Mouse (Mus musculus): ENCODE measurements around the gene Acsbg2. TPM values are rescaled to one million over a fixed set of nuclear protein-coding genes. Genes with fewer than 3 reads are reported as not detected.

Acsbg2 gene
- total RNA-seq, 2 experiments from 2014 or later, result not detected

DNA sequence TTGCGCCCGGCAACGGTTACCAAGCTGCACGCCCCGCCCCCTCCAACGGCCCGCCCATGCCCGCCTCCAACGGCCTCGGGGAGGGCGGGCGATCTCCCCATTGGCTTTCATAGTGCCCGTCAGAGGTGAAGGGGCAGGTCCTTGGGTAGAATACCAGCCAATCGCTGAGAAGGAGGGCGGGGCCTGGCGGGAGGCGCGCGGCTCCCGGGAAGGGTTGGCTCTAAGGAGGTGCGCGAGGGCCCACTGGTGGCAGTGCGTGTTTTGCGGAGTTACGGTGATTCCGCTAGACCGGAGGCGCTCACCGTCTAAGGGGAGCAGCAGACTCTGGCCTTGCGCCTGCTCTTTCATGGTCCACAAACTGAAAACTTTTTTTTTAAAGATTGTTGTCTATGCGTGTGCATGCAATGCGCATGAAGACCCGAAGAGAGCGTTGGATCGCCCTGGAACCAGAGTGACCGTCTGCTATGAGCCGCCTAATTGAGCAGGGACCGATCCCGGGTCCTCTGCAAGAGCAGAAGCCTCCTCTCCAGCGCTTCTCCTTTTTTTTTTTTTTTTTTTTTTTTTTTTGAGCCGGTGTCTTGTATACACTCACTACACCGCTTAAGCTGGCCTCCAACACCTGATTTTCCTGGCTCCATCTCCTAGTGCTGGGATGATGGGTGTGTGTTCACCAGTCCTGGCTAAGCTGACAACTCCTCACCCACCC is 43.0 kb downstream of the Acsbg2 start:
- intact Hi-C loops (cut with DNase I), result no loop called here
- peak; percentile 95 to 97 for DNase-seq (ENCODE audit: low spot score in 2 of 2)

DNA sequence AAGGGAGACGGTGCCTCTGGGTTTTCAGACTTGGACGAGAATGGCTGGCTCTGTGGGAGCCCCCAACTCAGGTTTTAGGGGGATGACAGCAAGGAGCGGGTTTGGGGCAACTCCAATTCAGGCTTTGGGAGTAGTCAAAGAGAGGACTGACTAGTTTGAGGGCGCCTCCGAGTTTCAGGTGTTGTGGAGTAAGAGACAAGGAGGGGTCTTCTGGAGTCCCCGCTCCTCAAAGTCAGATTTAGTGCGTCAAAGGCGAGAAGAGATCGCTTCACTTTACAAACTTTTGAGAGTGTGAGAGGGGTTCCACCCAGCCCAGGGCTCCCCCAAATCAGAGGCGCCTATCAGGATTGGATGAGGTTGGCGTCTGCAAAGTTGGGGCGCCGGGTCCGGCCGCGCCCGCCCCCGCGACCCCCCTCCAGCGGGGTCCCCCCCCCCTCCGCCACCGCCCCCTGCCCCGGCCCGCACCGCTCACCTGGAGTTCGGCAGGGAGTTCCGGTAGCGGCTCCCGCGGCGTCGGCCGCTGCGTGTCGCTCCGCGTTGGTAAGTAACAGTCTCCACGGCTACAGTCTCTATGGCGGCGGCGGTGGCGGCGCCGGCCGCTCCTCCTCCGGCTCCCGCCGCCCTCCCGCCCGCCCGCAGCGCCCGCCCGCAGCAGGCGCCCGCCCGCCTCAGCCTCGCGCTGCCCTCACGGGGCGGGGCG is 43.7 kb downstream of the Acsbg2 start, which contains the start of gene Rfx2:
Gene Rfx2 (minus strand): TSS at position 603 of the 700 bp plus-strand sequence.
- DNase-seq (ENCODE audit: low spot score in 2 of 2), result no peak
- intact Hi-C loops (cut with DNase I), result no loop called here

DNA sequence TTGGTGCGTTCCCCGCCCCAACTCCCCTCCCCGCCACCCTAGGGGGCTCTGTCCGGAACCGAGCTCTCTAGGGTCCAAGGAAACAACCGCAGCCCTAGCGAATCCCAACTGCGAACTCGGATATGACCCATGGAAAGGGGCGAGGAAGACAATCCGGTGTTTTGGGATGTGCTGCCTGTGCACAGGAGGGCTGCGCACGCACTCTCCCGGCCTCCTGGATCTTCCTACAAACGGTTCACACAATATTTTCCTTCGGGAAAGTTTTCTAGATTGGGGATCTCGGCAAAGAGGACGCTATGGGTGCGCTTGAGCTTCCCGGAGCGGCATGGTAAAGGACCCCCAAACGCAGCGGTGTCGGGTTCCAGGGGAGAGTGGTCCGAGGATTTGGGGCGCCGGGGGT is 44.5 kb downstream of the Acsbg2 start:
- DNase-seq (ENCODE audit: low spot score in 2 of 2), result no peak
- intact Hi-C loops (cut with DNase I), result no loop called here

DNA sequence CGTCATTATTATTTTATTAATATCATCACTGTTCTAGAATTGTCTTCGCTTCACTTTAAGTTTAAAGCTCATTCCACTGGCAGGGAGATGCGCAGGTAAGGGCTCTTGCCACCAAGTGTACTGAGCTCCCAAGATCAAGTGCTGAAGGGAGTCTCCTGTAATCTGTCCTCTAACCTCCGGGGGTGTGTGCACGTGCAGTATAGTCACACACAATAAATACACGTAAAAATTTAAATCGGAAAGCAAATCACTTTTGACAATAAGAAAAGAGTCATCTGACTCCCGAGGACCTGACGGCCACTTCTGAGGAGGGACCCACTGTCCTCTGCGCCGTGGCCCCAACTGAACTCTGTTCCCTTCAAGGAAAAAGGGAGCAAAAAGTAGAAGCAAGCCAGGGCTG is 45.1 kb downstream of the Acsbg2 start:
- DNase-seq (ENCODE audit: low spot score in 2 of 2), result no peak

DNA sequence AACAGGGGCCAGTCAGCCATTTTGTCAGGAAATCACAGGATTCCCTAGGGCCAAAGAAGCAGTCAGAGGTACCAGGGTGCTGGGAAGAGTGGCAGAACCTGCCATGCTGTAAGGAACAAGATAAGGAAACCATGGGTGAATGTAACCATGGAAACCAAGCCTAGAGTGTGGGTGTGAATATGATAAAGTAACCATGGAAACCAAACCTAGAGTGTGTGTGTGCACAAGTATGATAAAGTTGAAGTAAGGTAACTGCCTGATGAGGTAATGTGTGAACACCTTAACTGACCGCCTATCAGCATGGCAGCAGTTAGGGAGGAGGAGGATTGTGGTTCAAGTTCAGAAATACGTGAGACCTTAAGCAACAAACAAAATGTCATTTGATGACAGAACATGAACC is 47.5 kb downstream of the Acsbg2 start:
- DNase-seq (ENCODE audit: low spot score in 2 of 2), result no peak
- intact Hi-C loops (cut with DNase I), result no loop called here

More for the DNA sequence above, 45.1 kb downstream of the Acsbg2 start:
- intact Hi-C loops (cut with DNase I), result no loop called here

DNA sequence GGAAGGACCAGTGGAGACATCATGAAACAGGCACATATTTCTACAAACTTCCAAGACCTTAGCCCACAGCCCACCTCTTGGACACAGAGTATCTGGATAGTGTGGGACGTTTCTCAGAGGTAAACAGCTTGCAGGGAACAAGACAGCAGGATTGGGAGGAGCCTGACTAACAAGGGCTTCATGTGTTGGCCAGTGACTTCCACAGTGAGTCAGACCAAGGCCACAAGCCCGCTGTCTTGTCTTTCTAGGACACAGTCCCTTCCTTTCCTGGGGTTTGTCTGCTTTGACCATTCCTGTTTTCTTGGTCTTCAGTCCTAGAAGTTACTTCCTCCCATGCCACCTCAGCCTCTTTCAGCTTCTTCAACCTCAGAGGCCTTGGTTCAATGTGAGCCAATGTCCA is 50.9 kb downstream of the Acsbg2 start:
- DNase-seq (ENCODE audit: low spot score in 2 of 2), result no peak
- intact Hi-C loops (cut with DNase I), result no loop called here

DNA sequence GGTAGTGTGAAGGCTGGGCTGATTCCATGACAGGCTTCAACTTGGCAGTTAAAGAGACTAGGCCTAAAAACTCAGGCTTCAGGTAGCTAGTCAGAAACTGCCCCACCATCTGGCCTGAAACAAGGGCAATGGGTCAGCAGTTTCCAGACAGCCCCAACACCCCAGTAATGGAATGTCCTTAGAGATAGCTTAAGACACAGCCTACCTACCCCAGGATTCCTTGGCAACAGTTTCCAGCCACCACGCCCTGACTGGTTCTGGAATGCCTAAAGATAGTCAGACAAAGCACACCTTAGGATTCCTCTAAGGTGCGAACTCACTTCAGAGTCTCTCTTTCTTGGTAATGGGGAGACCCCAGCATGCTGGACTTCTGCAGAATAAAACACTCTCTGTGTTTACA is 51.9 kb downstream of the Acsbg2 start:
- DNase-seq (ENCODE audit: low spot score in 2 of 2), result no peak
- intact Hi-C loops (cut with DNase I), result no loop called here

DNA sequence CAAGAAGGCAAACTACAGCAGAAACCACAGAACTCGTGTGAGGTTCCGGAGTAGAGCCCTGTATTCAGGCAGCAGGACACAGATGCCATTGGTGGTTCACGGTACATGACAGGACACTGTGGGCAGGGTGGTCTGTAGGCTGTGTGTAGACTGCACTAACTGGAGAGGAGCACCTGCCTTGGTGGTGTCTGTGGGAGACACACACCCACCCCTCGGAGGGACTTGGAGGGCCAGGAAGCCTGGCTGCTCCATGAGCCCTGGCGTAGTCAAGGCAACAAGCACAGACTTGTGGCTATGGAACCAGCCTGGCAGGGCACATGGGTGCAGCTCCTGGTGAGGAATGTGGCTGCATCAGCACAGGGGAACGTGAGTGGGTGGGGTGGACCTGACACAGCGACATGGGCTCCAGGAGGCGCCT is 54.5 kb downstream of the Acsbg2 start:
- DNase-seq (ENCODE audit: low spot score in 2 of 2), result peak; percentile 29 to 33
- intact Hi-C loops (cut with DNase I), result no loop called here

DNA sequence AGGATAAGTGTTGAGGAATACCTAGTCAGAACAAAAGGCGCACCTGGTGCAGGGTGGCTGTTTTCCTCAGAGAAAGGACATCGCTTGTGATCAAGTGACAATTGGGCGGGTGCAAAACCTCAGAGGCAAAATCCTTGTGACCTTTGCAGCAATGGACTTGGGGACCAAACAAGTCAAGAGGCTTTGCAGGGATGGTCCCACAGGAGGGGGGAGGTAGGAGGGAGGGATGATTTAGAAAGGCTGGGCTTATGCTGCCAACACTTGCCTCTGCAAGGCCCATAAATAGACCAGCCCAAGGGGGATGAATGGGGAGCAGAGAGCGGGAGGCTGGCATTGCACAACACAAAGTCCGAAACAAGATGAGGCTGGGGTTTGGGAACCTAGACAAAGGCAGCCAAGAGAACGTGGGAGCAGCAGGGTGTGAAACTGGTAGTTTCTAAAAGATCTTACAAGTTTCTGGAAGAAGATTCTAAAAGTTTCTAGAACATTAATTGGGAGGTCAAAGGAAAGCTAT is 55.2 kb downstream of the Acsbg2 start:
- no peak for DNase-seq (ENCODE audit: low spot score in 2 of 2)
- intact Hi-C loops (cut with DNase I), result no loop called here

DNA sequence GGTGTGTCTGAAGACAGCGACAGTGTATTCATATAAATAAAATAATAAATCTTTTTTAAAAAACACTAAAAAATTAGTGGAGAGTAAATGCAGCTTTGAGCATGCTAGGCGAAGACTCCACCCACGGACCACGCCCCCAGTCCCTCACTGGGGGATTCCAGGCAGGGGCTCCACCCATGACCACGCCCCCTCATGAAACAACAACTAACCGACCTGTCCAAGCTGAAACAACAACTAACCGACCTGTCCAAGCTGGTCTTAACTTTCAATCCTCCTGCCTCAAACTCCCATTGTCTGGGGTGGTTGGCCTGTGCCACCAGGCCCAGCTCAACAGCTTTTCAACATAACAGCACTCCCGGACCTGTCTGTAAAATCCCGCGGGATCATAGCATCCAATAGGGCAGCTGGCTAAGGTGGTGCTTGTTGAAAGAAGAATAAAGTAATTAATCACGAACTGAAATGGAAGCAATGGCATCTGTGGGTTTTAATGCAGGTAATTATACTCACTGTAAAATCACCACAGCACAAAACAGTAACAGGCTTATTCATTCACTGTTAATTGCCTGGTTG is 56.1 kb downstream of the Acsbg2 start:
- intact Hi-C loops (cut with DNase I), result no loop called here
- no peak for DNase-seq (ENCODE audit: low spot score in 2 of 2)

DNA sequence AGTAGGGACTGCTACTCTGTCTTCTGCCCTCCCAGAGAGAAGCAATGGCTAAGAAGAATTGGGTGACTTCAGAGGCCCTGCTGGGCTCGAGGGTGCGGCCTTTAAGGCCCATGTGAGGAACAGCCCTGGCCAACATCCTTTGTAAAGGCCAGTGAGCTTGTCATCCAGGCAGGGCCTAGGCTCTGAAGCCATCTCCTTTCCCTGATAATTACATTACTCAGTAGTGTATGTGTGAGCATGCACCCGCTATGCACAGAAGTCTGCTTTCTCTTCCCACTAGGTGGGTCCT is 59.2 kb downstream of the Acsbg2 start:
- intact Hi-C loops (cut with DNase I), result no loop called here
- no peak for DNase-seq (ENCODE audit: low spot score in 2 of 2)

DNA sequence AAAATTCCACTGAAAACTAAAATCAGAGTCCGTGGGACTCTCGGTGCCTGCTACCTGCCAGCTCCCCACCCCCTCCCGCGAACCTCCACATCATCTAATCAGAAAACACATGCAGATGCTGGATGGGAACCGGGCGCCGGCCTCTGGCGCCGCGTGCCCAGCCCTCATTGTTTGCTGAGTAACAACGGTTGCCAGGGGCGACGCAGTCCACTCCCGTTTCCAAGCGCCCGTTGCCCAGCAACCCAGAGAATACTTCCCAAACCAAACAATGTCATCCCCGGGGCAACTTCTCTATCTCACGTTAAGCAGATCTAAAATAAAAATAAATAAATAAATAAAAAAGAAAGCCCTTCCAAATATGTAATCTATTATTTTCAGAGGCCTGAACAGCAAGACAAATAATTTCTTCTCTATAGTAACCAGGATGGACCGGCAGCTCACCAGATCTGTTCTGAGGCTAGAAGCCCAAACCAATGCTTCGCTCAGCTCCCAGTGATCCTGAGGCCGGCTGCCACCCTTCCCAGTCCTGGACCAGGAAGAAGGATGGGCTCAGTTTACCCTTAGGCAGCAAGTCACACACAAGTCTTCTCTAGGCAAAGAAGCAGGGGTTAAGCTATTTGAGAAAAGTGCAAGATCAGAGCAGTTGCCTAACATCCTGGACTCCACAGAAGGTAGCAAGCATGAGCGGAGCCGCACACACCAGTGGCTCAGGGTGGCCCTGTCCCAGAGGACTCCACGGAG is 59.8 kb downstream of the Acsbg2 start:
- peak; percentile 68 to 73 for DNase-seq (ENCODE audit: low spot score in 2 of 2)
- intact Hi-C loops (cut with DNase I), result no loop called here

DNA sequence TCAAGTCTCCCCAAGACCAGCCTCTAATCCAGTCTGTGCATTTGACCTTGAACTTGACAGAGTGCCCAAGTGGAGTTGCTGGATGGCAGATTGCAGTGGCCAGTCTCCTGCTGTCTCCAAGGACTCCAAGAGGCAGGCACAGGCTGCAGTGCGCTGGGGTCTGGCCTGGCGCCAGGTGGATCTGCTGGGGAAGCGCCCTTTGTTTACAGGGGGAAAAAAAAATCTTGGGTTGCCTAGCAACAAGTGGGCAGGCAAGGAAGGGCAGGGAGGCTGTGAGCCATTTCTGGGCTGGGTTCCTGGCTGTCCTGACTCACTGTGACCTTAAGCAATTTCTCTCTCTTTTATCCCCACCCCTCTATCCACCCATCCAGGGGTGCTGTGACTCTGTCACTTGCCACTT is 64.0 kb downstream of the Acsbg2 start:
- intact Hi-C loops (cut with DNase I), result no loop called here

DNA sequence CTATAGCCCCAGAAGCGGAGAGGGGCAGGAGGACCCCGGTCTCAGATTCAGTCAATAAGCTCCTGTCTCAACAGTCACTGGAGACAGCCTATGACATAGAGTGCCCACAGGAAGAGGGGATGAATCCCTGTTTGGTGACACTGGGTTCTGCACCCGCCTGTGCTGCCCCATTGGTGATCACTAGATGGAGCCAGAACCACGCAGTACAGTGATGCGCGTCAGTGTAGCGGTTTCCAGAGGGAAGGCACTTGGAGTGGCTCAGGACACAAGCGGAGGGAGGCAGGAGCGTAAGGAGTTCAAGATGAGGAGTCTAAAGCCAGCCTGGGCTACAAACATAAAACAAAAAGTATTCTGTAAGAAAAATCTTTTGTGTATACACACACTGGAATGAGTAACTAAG is 65.7 kb downstream of the Acsbg2 start:
- intact Hi-C loops (cut with DNase I), result loop anchor here (1.0 to 10.0 kb wide), 4 partner anchors 50 to 526 kb away; partner anchors contain the start of gene Acer1
- DNase-seq (ENCODE audit: low spot score in 2 of 2), result peak; percentile 73 to 78

More for the DNA sequence above, 64.0 kb downstream of the Acsbg2 start:
- DNase-seq (ENCODE audit: low spot score in 2 of 2), result peak; percentile 38 to 67

DNA sequence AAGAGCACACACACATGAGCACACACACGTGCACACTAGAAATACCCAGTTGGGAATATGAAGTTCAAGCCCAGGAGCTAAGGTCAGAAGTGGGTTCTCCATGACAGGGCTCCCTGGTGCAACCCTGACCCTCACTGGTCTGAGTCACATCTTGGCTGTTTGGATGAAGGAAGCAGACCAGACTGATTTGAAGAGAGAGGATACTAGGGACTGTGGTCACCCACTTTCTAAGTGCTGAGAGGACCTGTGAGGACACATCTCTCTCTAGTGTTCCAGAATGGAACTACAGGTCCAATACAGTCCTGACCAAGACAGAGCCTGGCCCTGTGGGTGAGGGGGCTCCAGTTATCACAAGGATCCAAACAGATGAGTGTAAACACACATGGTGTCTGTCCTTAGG is 68.5 kb downstream of the Acsbg2 start:
- intact Hi-C loops (cut with DNase I), result loop anchor here (5.0 to 10.0 kb wide), 3 partner anchors 179 to 529 kb away; partner anchors contain the start of gene Acer1
- no peak for DNase-seq (ENCODE audit: low spot score in 2 of 2)

DNA sequence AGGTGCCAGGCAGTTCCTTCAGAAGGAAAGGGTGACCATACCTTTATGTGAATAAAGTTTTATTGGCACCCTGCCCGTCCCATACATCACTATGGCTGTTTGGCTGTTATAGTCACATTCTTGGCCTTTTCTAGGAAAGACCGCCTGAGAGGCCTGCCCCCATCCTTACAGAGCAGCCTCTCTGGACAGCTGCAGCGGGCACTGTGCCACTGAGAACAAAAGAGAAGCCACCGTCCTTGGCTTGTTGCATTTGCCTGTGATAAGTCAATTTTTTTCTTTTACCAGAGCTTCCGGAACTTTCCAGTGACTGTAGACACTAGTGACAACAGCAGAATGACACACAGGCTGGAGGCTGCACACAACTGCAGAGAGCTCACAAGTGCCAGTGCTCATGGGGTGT is 69.3 kb downstream of the Acsbg2 start:
- intact Hi-C loops (cut with DNase I), result loop anchor here (5.0 to 10.0 kb wide), 3 partner anchors 180 to 530 kb away; partner anchors contain the start of gene Acer1
- DNase-seq (ENCODE audit: low spot score in 2 of 2), result no peak

DNA sequence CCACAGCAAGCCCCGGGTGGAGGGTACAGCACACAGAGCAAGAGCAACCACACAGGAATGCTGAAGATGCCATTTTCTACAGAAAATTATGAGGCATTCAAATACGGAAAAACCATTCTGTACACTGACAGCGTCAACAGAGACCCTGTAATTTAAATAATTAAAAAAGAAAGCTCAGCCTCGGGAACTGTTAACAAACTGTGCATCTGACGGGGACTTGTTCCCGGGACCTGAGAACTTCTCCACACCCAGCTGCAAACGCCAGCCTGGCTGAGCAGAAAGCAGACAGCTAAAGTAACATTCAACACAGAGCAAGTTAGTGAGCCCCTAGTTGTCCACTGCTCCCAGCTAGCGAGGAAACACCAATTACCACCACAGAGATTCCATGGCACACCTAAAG is 72.2 kb downstream of the Acsbg2 start:
- DNase-seq (ENCODE audit: low spot score in 2 of 2), result no peak
- intact Hi-C loops (cut with DNase I), result loop anchor here (10.0 kb wide), 2 partner anchors 183 to 533 kb away; partner anchors contain the start of gene Acer1

DNA sequence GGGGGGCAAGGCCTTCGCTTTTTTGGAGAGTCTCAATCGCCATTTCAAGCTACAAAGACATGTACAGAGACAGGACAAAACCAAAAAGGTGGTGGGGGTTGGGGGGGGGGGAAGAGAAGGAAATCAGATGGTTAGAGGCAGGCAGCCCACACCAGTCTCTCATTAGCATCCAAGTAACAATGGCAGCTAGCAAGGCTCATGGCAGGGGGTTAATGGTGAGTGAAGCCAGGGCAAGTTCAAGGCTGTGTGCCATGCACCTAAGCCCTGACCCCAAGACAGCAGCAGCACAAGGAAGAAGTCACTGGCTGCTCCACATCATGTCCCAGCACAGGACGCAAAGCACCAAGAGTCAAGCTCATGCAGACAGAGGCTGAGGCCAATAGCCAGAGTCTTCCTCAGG is 75.0 kb downstream of the Acsbg2 start:
- intact Hi-C loops (cut with DNase I), result no loop called here
- DNase-seq (ENCODE audit: low spot score in 2 of 2), result no peak

DNA sequence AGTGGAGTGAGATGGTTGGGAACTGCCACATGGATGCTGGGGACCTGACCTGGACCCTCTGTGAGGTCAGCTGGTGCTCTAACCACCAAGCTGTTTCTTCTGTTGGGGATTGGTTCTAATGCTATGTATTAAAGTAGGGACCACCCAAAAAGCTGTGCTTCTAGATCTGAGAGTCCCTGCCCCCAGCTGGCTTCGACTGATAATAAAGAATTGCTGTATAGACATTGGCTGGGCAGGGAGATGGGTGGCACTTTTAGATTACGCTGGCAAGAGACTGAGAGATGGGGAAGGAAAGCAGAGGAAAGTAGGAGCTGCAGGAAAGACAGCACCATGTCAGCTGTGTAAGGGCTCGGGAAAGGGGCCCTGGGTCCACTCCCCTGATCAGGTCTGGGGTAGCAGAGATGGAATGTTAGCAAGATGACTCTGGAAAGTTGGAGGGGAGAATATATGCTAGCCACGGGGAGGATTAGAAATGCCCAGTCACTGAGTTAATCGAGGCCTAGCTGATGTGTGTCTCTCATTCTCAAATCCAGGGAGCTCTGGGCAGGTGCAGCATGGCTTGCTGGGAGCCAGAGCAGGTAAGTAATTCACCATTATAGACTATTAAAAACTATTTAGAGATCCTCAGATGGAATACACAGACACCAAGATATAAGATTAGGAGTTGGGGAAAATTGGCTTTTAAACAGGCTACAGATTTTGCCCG is 80.5 kb downstream of the Acsbg2 start:
- intact Hi-C loops (cut with DNase I), result no loop called here
- no peak for DNase-seq (ENCODE audit: low spot score in 2 of 2)
